Mouse (Mus musculus) kidney, embryonic 14.5 days (tissue): Measurements from ENCODE around the gene Gstt2. TPM values are rescaled to one million over a fixed set of nuclear protein-coding genes. Genes with fewer than 3 reads are reported as not detected.
"Not testable (repeated sequence)": the region's sequence is repeated elsewhere in the genome, so short reads cannot be mapped to it uniquely, and the experiment has no call there.

ENCODE experiments used
- ATAC-seq: fragments of 200-750 bp; cut with Nextera tagmentation; 2 replicates; pipeline ENCODE4 v1.8.0; 2017; ENCODE audit warnings: moderate number of reproducible peaks, mild to moderate bottlenecking, moderate TSS enrichment, moderate library complexity; ENCODE audit not compliant: low FRiP score, low TSS enrichment
- H3K27ac ChIP-seq: fragments of 300-500 bp; sonication (generic); 2 replicates; pipeline ENCODE4 v1.5.1; 2014; ENCODE audit warnings: low read depth, mild to moderate bottlenecking, low read length, moderate library complexity, mixed read lengths
- H3K27me3 ChIP-seq: fragments of 300-500 bp; sonication (generic); 2 replicates; pipeline ENCODE4 v1.6.1; 2014; ENCODE audit warnings: mild to moderate bottlenecking, low read length; ENCODE audit not compliant: control insufficient read depth, insufficient read depth
- H3K36me3 ChIP-seq: fragments of 300-500 bp; sonication (generic); 2 replicates; pipeline ENCODE4 v1.6.1; 2014; ENCODE audit warnings: low read length, mixed read lengths; ENCODE audit not compliant: control insufficient read depth, insufficient read depth
- H3K4me1 ChIP-seq: fragments of 300-500 bp; sonication (generic); 2 replicates; pipeline ENCODE4 v1.6.1; 2014; ENCODE audit warnings: low read length, mixed read lengths; ENCODE audit not compliant: control insufficient read depth, insufficient read depth
- H3K4me2 ChIP-seq: fragments of 300-500 bp; sonication (generic); replicated peaks from 2 replicates; pipeline ENCODE4 v1.6.1; 2014; ENCODE audit warnings: low read depth, mild to moderate bottlenecking, low read length
- H3K4me3 ChIP-seq: fragments of 300-500 bp; sonication (generic); 2 replicates; pipeline ENCODE4 v1.5.1; 2014; ENCODE audit warnings: mild to moderate bottlenecking, low read length
- H3K9ac ChIP-seq: fragments of 300-500 bp; sonication (generic); 2 replicates; pipeline ENCODE4 v1.6.1; 2014; ENCODE audit warnings: low read depth, mild to moderate bottlenecking, low read length, moderate library complexity
- H3K9me3 ChIP-seq: fragments of 300-500 bp; sonication (generic); 2 replicates; pipeline ENCODE4 v1.6.1; 2016; ENCODE audit warnings: low read length; ENCODE audit not compliant: control insufficient read depth
- WGBS: fragments of 180-500 bp; shearing (Covaris S2); extraction: QIAGEN DNeasy Blood & Tissue Kit; methylation state at CpG from one replicate; pipeline ENCODE4 v1.1.7; 2014; 5-methylcytosine and 5-hydroxymethylcytosine counted together
- polyA plus RNA-seq: library from polyadenylated mRNA; unstranded; fragments of >200 nt; fragmentation: Nextera tagmentation; extraction: Ambion mirVana; gene quantifications from 2 replicates; pipeline ENCODE4 v1.2.1, GENCODE M21; 2014

Gstt2 gene
- polyA plus RNA-seq, 1 experiment from 2014 or later: 28.2 TPM

DNA sequence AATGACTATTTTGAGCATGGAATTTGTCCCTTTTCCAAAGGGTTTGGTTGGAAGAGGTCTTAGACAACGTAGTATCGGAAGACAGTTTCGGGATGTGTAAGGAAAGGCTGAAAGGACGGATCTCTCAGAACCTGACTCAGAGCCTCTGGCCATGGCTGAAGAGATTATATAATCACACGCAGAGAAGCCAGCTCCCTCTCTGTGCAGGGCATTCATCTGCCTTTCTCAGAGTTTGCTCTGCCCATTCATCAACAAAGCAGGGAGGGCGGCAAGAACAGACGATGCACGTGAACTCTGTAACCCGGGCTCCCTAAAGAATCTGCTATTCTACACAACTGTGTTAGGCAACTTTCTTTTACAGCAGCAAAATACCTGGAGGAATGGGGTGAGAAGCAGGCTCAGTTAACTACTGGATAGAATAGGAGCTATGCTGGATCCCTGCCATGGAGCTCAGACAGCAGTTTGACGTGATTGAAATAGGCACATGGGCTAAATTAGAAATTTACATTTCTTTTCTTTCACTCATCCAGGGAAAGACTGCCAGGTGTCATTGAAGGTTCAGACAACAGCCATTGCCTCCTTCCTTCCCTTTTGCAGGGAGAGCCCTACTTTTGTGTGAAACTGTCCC lies 36.4 kb upstream of the Gstt2 start:
- H3K36me3 ChIP-seq: no peaks in the 10 kb centered on the region
- H3K4me2 ChIP-seq: peak overlapping the region; percentile 65
- ATAC-seq: no peak
- H3K4me1 ChIP-seq: peaks cover 9% of the 10 kb centered on the region
- WGBS: 38% methylated on average over 10 of the region's 10 CpGs
- H3K27me3 ChIP-seq: no peaks in the 10 kb centered on the region
- peak overlapping the region; percentile 50; the same call in 1 of the 2 replicates for H3K9ac ChIP-seq
- peak overlapping the region; percentile 30 for H3K4me3 ChIP-seq
- no peak overlapping the region for H3K27ac ChIP-seq
- no peaks in the 10 kb centered on the region for H3K9me3 ChIP-seq

DNA sequence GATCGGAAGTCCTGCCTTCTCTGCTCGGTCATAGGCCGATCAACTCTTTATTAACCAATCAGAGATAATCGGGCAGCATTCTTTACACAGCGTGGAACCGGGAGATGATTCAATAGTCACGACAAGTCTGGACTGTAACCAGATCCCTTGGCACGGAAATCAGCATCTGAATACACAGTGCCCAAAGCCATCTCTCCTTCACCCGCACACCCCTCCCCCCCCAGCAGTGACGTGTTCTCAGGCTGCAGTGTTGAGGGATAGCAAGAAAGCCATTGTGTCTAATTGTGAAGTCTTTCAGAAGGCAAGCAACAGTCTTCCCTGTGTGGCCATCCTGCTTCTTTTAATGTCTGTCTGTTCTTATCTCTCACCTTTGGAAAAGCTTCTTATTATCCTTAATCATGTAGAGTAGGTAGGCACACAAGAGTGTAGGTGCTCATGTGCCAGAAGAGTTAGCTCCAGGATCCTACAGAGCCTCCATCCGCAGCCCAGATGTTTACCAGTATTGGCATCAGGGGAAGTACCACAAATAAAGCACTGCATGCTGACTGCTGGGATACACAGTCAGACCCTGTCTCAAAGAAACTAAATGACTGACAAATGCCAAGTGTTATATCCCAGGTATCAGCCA lies 35.8 kb upstream of the Gstt2 start:
- Histone ChIP-seq H3K4me1 (peaks cover 9% of the 10 kb centered on the region), H3K4me3 (peak overlapping the region; percentile 30), H3K36me3 (no peaks in the 10 kb centered on the region), H3K4me2 (peak overlapping the region; percentile 65), H3K9me3 (no peaks in the 10 kb centered on the region), H3K27me3 (no peaks in the 10 kb centered on the region), H3K9ac (peak overlapping the region; percentile 50), H3K27ac (peak overlapping the region; percentile 65; the same call in 1 of the 2 replicates)
- ATAC-seq: peak; percentile 98
- WGBS: 2% methylated on average over 11 of the region's 11 CpGs

DNA sequence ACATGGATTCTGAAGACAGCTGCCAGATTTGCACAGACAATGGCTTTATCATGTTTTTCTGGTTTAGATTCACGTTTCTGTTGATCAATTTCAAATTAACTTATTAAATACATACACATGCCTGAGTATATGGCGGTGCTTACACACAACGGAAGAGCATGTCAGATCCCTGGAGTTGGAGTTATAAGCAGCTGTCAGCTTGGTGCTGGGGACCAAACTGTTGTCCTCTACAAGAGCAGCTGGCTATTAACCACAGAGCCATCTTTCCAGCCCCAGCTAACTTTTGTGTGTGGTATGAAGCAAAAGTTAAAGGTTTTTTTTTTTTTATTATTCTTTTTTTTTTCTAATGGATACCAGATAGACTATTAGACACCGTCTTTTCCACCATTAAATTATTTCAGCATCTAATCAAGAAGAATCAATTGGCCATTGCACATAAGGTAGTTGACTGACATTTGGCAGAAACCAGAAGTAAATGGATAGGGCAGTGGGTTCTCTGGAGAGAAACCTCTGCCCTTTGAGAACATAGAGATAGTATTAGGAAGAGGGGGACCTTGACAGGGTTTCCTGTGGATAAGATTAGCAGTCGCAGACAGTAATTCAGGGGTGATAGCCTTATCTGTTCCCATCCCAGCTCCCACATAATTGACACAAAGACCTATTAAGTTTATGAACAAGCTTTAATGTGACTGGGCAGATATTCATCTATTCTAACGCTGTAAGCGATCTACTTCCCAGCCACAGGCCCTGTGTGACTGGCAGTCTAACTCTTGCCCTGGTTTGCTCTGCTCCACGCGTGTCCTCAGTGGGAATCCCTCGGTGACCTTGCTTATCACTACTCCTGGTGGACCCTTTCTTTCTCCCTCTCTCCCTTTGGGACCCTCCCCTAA lies 35.0 kb upstream of the Gstt2 start:
- H3K27ac ChIP-seq: no peak overlapping the region

DNA sequence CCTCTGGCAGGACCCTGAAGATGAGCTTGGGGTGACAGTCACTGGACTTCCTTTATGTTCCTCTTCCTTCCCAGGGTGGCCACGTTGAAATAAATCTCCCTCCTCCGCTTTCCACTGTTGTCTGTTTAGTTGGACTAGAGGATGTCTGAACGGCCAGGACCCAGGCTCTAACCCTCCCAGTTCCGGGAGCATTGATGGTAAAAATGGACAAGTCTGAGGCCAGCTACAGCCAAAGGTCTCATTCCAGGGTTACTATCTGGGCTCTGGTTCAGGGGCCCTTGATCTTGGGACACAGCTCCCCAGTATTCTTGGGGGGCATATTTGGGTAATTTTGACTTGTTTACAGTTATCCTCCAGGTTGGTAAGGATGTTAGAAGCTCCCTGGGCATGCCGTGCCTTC lies 24.4 kb upstream of the Gstt2 start:
- Histone ChIP-seq H3K4me3 (no peak overlapping the region), H3K9ac (no peak overlapping the region), H3K27me3 (no peaks in the 10 kb centered on the region), H3K4me2 (no peak overlapping the region), H3K36me3 (peaks cover 19% of the 10 kb centered on the region; the same call in 1 of the 2 replicates), H3K27ac (no peak overlapping the region), H3K9me3 (no peaks in the 10 kb centered on the region; the same call in 1 of the 2 replicates), H3K4me1 (peaks cover 18% of the 10 kb centered on the region; the same call in 1 of the 2 replicates)
- WGBS: 89% methylated on average over 5 of the region's 5 CpGs
- ATAC-seq: no peak

More for the DNA sequence above, 35.0 kb upstream of the Gstt2 start:
- 38% methylated on average over 10 of the region's 10 CpGs for WGBS
- Histone ChIP-seq H3K27me3 (no peaks in the 10 kb centered on the region), H3K4me2 (peak overlapping the region; percentile 65), H3K9me3 (no peaks in the 10 kb centered on the region), H3K9ac (peak overlapping the region; percentile 50; the same call in 1 of the 2 replicates), H3K4me3 (peak overlapping the region; percentile 30), H3K36me3 (no peaks in the 10 kb centered on the region), H3K4me1 (peaks cover 9% of the 10 kb centered on the region)
- peak; percentile 16; the same call in 1 of the 2 replicates for ATAC-seq

DNA sequence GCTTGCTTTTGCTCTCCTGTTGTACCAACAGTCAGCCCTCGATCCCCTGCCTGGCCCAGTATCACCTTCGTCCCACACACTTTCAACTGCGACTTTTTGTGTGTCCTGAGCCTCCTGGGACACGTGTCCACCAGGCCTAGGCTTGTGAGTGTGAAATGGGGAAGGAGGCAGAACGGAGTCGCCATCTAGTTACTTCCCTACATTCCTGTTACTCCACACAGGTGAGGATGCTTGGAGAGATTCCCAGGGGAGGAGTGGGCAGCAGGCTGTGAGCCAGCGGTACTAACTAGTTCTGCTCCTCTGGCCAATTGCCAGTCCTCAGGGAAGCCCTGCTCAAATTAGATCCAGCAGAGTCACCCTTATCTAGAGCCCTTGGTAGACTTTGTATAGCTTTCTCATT lies 23.5 kb upstream of the Gstt2 start:
- Histone ChIP-seq H3K4me2 (no peak overlapping the region), H3K27me3 (no peaks in the 10 kb centered on the region), H3K9ac (no peak overlapping the region; the same call in 1 of the 2 replicates), H3K27ac (peak overlapping the region; percentile 62; the same call in 1 of the 2 replicates), H3K4me3 (peak overlapping the region; percentile 74; the same call in 1 of the 2 replicates), H3K9me3 (no peaks in the 10 kb centered on the region; the same call in 1 of the 2 replicates), H3K4me1 (peaks cover 18% of the 10 kb centered on the region; the same call in 1 of the 2 replicates), H3K36me3 (peaks cover 19% of the 10 kb centered on the region; the same call in 1 of the 2 replicates)
- 50% methylated on average over 7 of the region's 7 CpGs for WGBS
- ATAC-seq: no peak

DNA sequence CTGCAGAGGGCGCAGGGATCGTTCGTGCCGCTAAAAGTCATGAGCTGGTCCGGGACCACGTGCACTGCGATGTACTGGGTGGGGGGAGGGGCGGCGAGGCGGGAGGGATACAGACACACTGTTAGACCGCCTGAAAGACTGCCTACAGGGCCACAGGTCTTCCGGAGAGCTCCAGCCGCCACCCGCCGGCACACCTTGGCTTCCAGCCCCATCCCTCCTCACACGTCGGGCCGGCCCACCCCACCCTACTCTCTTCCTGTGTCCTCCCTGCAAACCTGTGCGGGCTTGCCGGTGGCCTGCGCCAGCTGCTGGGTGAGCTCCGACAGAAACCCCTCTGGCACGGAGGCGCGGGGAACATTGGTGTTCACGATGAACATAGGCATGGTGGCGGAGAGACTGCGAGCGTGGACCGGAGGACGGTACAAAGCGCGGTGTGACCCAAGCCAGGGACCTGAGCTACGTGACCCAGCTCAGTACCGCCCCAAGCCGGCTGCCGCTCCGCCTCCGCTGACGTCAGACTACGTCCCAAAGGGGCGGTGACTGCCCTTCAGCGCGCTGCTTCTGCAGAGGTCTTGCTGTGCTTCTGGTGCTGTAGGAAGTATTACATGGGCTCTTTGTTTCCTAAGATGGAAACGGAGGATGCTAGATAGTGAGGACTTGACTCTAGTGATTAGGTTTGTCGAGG lies 22.7 kb upstream of the Gstt2 start, which contains the start of gene Mif:
Gene Mif, minus strand, starts transcription at position 455 of the 685 bp plus-strand sequence.
- H3K9me3 ChIP-seq, H3K27me3 ChIP-seq: not testable (repeated sequence)
- Histone ChIP-seq H3K27ac (peak within 1 kb of the TSS; percentile 94), H3K36me3 (peaks cover 19% of the 10 kb centered on the region; the same call in 1 of the 2 replicates), H3K9ac (peak within 1 kb of the TSS; percentile 92), H3K4me3 (peak within 1 kb of the TSS; percentile 74), H3K4me2 (peak within 1 kb of the TSS; percentile 57), H3K4me1 (peaks cover 18% of the 10 kb centered on the region; the same call in 1 of the 2 replicates)
- under 1% methylated on average over 40 of the region's 46 CpGs for WGBS
- ATAC-seq: peak; percentile 96

DNA sequence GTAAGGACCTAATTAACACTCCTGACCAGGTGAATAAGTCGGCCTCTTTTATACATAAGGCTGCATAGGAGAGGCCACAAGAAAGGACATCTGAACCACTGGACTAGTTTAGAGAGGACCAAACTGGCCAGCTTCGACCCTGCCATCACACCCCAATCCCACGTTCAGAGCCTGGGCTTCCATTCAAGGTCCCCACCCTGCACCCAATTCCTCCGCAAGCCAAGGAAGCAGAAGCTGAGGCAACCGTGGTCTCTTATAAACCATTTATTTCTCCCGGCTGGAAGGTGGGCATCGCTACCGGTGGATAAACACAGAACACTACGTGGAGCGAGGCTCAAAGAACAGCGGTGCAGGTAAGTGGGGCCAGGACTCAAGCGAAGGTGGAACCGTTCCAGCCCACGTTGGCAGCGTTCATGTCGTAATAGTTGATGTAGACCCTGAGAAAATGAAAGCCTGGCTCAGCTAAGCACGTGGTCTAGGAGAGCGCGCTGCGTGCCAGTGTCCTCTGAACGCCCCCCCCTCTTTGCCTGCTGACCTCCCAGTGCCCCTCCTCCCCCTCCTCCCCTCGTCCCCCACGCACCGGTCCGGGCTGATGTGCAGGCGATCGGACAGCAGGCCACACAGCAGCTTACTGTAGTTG lies 22.0 kb upstream of the Gstt2 start:
- peak overlapping the region; percentile 74 for H3K4me3 ChIP-seq
- ATAC-seq: peak; percentile 63
- H3K4me1 ChIP-seq: peaks cover 18% of the 10 kb centered on the region; the same call in 1 of the 2 replicates
- H3K4me2 ChIP-seq: peak overlapping the region; percentile 57
- peaks cover 19% of the 10 kb centered on the region; the same call in 1 of the 2 replicates for H3K36me3 ChIP-seq
- H3K27ac ChIP-seq: peak overlapping the region; percentile 94
- no peaks in the 10 kb centered on the region for H3K27me3 ChIP-seq
- no peaks in the 10 kb centered on the region; the same call in 1 of the 2 replicates for H3K9me3 ChIP-seq
- WGBS: 2% methylated on average over 27 of the region's 27 CpGs
- peak overlapping the region; percentile 92 for H3K9ac ChIP-seq

DNA sequence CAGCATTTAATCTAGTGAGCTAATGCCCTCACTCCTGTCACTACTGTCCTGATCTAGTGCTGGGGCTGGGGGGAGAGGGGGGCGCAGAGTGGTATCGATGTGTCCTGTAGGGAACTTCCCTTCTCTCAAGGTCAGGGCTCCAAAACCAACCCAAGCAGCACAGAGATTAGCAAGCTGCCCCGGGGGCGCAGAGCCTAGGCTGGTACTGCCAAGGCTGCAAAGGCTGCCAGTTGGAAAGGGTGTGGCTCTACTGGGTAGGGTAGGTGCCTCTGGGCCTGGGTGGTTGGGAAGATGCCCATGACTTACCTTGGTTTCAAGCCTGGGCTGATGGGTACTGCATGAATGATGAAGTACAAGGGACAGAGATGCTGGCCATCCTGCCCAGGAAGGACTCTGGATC lies 20.4 kb upstream of the Gstt2 start:
- H3K36me3 ChIP-seq: peaks cover 19% of the 10 kb centered on the region; the same call in 1 of the 2 replicates
- no peak overlapping the region for H3K4me3 ChIP-seq
- 91% methylated on average over 4 of the region's 4 CpGs for WGBS
- ATAC-seq: no peak
- peaks cover 18% of the 10 kb centered on the region; the same call in 1 of the 2 replicates for H3K4me1 ChIP-seq
- H3K9me3 ChIP-seq: no peaks in the 10 kb centered on the region; the same call in 1 of the 2 replicates
- H3K27me3 ChIP-seq: no peaks in the 10 kb centered on the region
- no peak overlapping the region for H3K27ac ChIP-seq
- H3K4me2 ChIP-seq: no peak overlapping the region
- no peak overlapping the region for H3K9ac ChIP-seq
